Mouse (Mus musculus): ENCODE results near the gene Axin2. TPM values are rescaled to one million over a fixed set of nuclear protein-coding genes. Genes with fewer than 3 reads are reported as not detected.
A peak's percentile ranks its signal among the peaks of the same experiment; 100 is the strongest.

Axin2 gene
- total RNA-seq, 2 experiments from 2014 or later = 30.3 to 32.6 TPM

GRCm38 (mm10) chr11:108902303-108902702 lies 17.8 kb upstream of the Axin2 start:
- no peak for DNase-seq (ENCODE audit: low spot score in 2 of 2)

- no peak for DNase-seq (ENCODE audit: low spot score in 2 of 2)
Measured at GRCm38 (mm10) chr11:108906590-108907254, 13.4 kb upstream of the Axin2 start.

GRCm38 (mm10) chr11:108909396-108910195 lies 10.6 kb upstream of the Axin2 start:
- no peak for DNase-seq (ENCODE audit: low spot score in 2 of 2)

- no peak for DNase-seq (ENCODE audit: low spot score in 2 of 2)
Measured at GRCm38 (mm10) chr11:108910328-108910886, 9.7 kb upstream of the Axin2 start.

GRCm38 (mm10) chr11:108910903-108911302 lies 9.2 kb upstream of the Axin2 start:
- no peak for DNase-seq (ENCODE audit: low spot score in 2 of 2)

- no peak for DNase-seq (ENCODE audit: low spot score in 2 of 2)
Measured at GRCm38 (mm10) chr11:108912174-108912573, 8.0 kb upstream of the Axin2 start.

- peak in 1 of 2 experiments; percentile 43 for DNase-seq (ENCODE audit: low spot score in 2 of 2)
Measured at GRCm38 (mm10) chr11:108917422-108918324, 2.5 kb upstream of the Axin2 start.

- peak; percentile 79 to 83 for DNase-seq (ENCODE audit: low spot score in 2 of 2)
Measured at GRCm38 (mm10) chr11:108920636-108921505, 722 bp downstream of the Axin2 start.

GRCm38 (mm10) chr11:108921506-108922455 lies 1.6 kb downstream of the Axin2 start:
- no peak for DNase-seq (ENCODE audit: low spot score in 2 of 2)

- no peak for DNase-seq (ENCODE audit: low spot score in 2 of 2)
Measured at GRCm38 (mm10) chr11:108922511-108923187, 2.5 kb downstream of the Axin2 start.

- no peak for DNase-seq (ENCODE audit: low spot score in 2 of 2)
Measured at GRCm38 (mm10) chr11:108923188-108923575, 3.0 kb downstream of the Axin2 start.

GRCm38 (mm10) chr11:108923781-108924180 lies 3.6 kb downstream of the Axin2 start:
- DNase-seq (ENCODE audit: low spot score in 2 of 2) = no peak

- no peak for DNase-seq (ENCODE audit: low spot score in 2 of 2)
Measured at GRCm38 (mm10) chr11:108924346-108924745, 4.2 kb downstream of the Axin2 start.

GRCm38 (mm10) chr11:108925202-108925601 lies 5.1 kb downstream of the Axin2 start:
- peak; percentile 93 to 95 for DNase-seq (ENCODE audit: low spot score in 2 of 2)

GRCm38 (mm10) chr11:108925826-108926225 lies 5.7 kb downstream of the Axin2 start:
- DNase-seq (ENCODE audit: low spot score in 2 of 2) = no peak

GRCm38 (mm10) chr11:108926345-108927092 lies 6.4 kb downstream of the Axin2 start:
- no peak for DNase-seq (ENCODE audit: low spot score in 2 of 2)

- no peak for DNase-seq (ENCODE audit: low spot score in 2 of 2)
Measured at GRCm38 (mm10) chr11:108927093-108927444, 6.9 kb downstream of the Axin2 start.

- no peak for DNase-seq (ENCODE audit: low spot score in 2 of 2)
Measured at GRCm38 (mm10) chr11:108928096-108928495, 7.9 kb downstream of the Axin2 start.

Data from layer of hippocampus, postnatal 10 days (tissue).